Mouse (Mus musculus) stomach, embryonic 16.5 days (tissue): ENCODE measurements around the gene Morc1. TPM values are rescaled to one million over a fixed set of nuclear protein-coding genes. Genes with fewer than 3 reads are reported as not detected.

Source experiments
- ATAC-seq: fragments of 200-750 bp; cut with Nextera tagmentation; 2 replicates; pipeline ENCODE4 v1.8.0; 2017; ENCODE audit warnings: moderate number of reproducible peaks, moderate TSS enrichment; ENCODE audit not compliant: insufficient read depth, low FRiP score
- H3K27ac ChIP-seq: fragments of 300-500 bp; sonication (generic); 2 replicates; pipeline ENCODE4 v1.5.1; 2014; ENCODE audit warnings: low read length
- H3K27me3 ChIP-seq: fragments of 300-500 bp; sonication (generic); 2 replicates; pipeline ENCODE4 v1.6.1; 2014; ENCODE audit warnings: low read length, control low read depth, mixed read lengths; ENCODE audit not compliant: control insufficient read depth, insufficient read depth
- H3K36me3 ChIP-seq: fragments of 300-500 bp; sonication (generic); 2 replicates; pipeline ENCODE4 v1.6.1; 2014; ENCODE audit warnings: low read length; ENCODE audit not compliant: control insufficient read depth, insufficient read depth
- H3K4me1 ChIP-seq: fragments of 300-500 bp; sonication (generic); 2 replicates; pipeline ENCODE4 v1.6.1; 2014; ENCODE audit warnings: low read length, control low read depth, mixed read lengths; ENCODE audit not compliant: control insufficient read depth, insufficient read depth
- H3K4me2 ChIP-seq: fragments of 300-500 bp; sonication (generic); 2 replicates; pipeline ENCODE4 v1.6.1; 2014; ENCODE audit warnings: low read depth, low read length, mixed read lengths
- H3K4me3 ChIP-seq: fragments of 300-500 bp; sonication (generic); replicated peaks from 2 replicates; pipeline ENCODE4 v1.5.1; 2014; ENCODE audit warnings: mild to moderate bottlenecking, low read length
- H3K9ac ChIP-seq: fragments of 300-500 bp; sonication (generic); 2 replicates; pipeline ENCODE4 v1.6.1; 2014; ENCODE audit warnings: low read length
- H3K9me3 ChIP-seq: fragments of 300-500 bp; sonication (generic); replicated peaks from 2 replicates; pipeline ENCODE4 v1.6.1; 2016; ENCODE audit warnings: low read length, control low read depth; ENCODE audit not compliant: control insufficient read depth
- whole genome bisulfite sequencing: fragments of 180-500 bp; shearing (Covaris S2); extraction: QIAGEN DNeasy Blood & Tissue Kit; methylation state at CpG from one replicate; pipeline ENCODE4 v1.1.7; 2014; 5-methylcytosine and 5-hydroxymethylcytosine counted together
- polyA plus RNA-seq: library from polyadenylated mRNA; unstranded; fragments of >200 nt; fragmentation: Nextera tagmentation; extraction: Ambion mirVana; gene quantifications from 2 replicates; pipeline ENCODE4 v1.2.1, GENCODE M21; 2015

The Morc1 gene
- polyA plus RNA-seq, 1 experiment from 2014 or later: 0.04 TPM

GRCm38 (mm10) chr16:48608224-48608623, 177.2 kb downstream of the Morc1 start:
- no peak overlapping the region for H3K27ac ChIP-seq
- H3K27me3 ChIP-seq: no peaks in the 10 kb centered on the region
- H3K36me3 ChIP-seq: no peaks in the 10 kb centered on the region
- no peak overlapping the region for H3K4me2 ChIP-seq
- H3K4me3 ChIP-seq: no peak overlapping the region
- ATAC-seq: no peak
- H3K9me3 ChIP-seq: no peaks in the 10 kb centered on the region
- H3K9ac ChIP-seq: no peak overlapping the region
- WGBS: 94% methylated on average over 3 of the region's 3 CpGs
- peaks cover 7% of the 10 kb centered on the region; the same call in 1 of the 2 replicates for H3K4me1 ChIP-seq

GRCm38 (mm10) chr16:48610866-48611265, 179.8 kb downstream of the Morc1 start:
- no peak overlapping the region for H3K27ac ChIP-seq
- no peaks in the 10 kb centered on the region for H3K27me3 ChIP-seq
- WGBS: 26% methylated on average over 1 of the region's 1 CpGs
- no peak for ATAC-seq
- no peak overlapping the region for H3K4me3 ChIP-seq
- H3K9me3 ChIP-seq: no peaks in the 10 kb centered on the region
- no peaks in the 10 kb centered on the region for H3K4me1 ChIP-seq
- H3K4me2 ChIP-seq: no peak overlapping the region
- H3K9ac ChIP-seq: no peak overlapping the region
- no peaks in the 10 kb centered on the region for H3K36me3 ChIP-seq

- no peaks in the 10 kb centered on the region for H3K36me3 ChIP-seq
- no peaks in the 10 kb centered on the region for H3K4me1 ChIP-seq
- no peaks in the 10 kb centered on the region for H3K27me3 ChIP-seq
- H3K9me3 ChIP-seq: no peaks in the 10 kb centered on the region
- no peak overlapping the region for H3K4me3 ChIP-seq
- H3K9ac ChIP-seq: no peak overlapping the region
- 84% methylated on average over 2 of the region's 2 CpGs for WGBS
- no peak for ATAC-seq
- H3K4me2 ChIP-seq: no peak overlapping the region
- H3K27ac ChIP-seq: no peak overlapping the region; the same call in 1 of the 2 replicates
Measured at GRCm38 (mm10) chr16:48611436-48611835, 180.4 kb downstream of the Morc1 start.

- 42% methylated on average over 1 of the region's 1 CpGs for WGBS
- ATAC-seq: no peak
Measured at GRCm38 (mm10) chr16:48613783-48614182, 182.7 kb downstream of the Morc1 start.

GRCm38 (mm10) chr16:48620510-48620909, 189.5 kb downstream of the Morc1 start:
- Histone ChIP-seq H3K9me3 (no peaks in the 10 kb centered on the region), H3K4me2 (no peak overlapping the region), H3K36me3 (no peaks in the 10 kb centered on the region), H3K27me3 (no peaks in the 10 kb centered on the region), H3K4me3 (no peak overlapping the region), H3K9ac (no peak overlapping the region), H3K4me1 (no peaks in the 10 kb centered on the region), H3K27ac (no peak overlapping the region)
- WGBS: 63% methylated on average over 8 of the region's 8 CpGs
- ATAC-seq: no peak

More at GRCm38 (mm10) chr16:48613783-48614182, 182.7 kb downstream of the Morc1 start:
- H3K27ac ChIP-seq: no peak overlapping the region
- H3K36me3 ChIP-seq: no peaks in the 10 kb centered on the region
- H3K9me3 ChIP-seq: no peaks in the 10 kb centered on the region
- H3K4me3 ChIP-seq: no peak overlapping the region
- H3K9ac ChIP-seq: no peak overlapping the region
- H3K4me1 ChIP-seq: no peaks in the 10 kb centered on the region
- H3K27me3 ChIP-seq: no peaks in the 10 kb centered on the region
- H3K4me2 ChIP-seq: no peak overlapping the region

GRCm38 (mm10) chr16:48621019-48621418, 190.0 kb downstream of the Morc1 start:
- no peak overlapping the region for H3K4me2 ChIP-seq
- no peaks in the 10 kb centered on the region for H3K27me3 ChIP-seq
- no peak overlapping the region for H3K9ac ChIP-seq
- 29% methylated on average over 2 of the region's 2 CpGs for WGBS
- H3K4me3 ChIP-seq: no peak overlapping the region
- H3K36me3 ChIP-seq: no peaks in the 10 kb centered on the region
- no peak for ATAC-seq
- H3K9me3 ChIP-seq: no peaks in the 10 kb centered on the region
- no peak overlapping the region for H3K27ac ChIP-seq
- H3K4me1 ChIP-seq: no peaks in the 10 kb centered on the region

GRCm38 (mm10) chr16:48623447-48623846, 192.4 kb downstream of the Morc1 start:
- ATAC-seq: no peak
- Histone ChIP-seq H3K4me2 (no peak overlapping the region), H3K9ac (no peak overlapping the region), H3K27me3 (no peaks in the 10 kb centered on the region), H3K4me1 (no peaks in the 10 kb centered on the region), H3K27ac (no peak overlapping the region), H3K36me3 (no peaks in the 10 kb centered on the region), H3K4me3 (no peak overlapping the region), H3K9me3 (no peaks in the 10 kb centered on the region)
- WGBS: 74% methylated on average over 1 of the region's 1 CpGs

- 73% methylated on average over 3 of the region's 3 CpGs for WGBS
- no peak overlapping the region for H3K4me2 ChIP-seq
- no peak for ATAC-seq
- H3K4me3 ChIP-seq: no peak overlapping the region
- no peaks in the 10 kb centered on the region for H3K9me3 ChIP-seq
- H3K9ac ChIP-seq: no peak overlapping the region
- H3K27me3 ChIP-seq: no peaks in the 10 kb centered on the region
- no peaks in the 10 kb centered on the region for H3K4me1 ChIP-seq
- H3K36me3 ChIP-seq: no peaks in the 10 kb centered on the region
- no peak overlapping the region for H3K27ac ChIP-seq
Measured at GRCm38 (mm10) chr16:48626186-48626585, 195.1 kb downstream of the Morc1 start.

GRCm38 (mm10) chr16:48627296-48627695, 196.3 kb downstream of the Morc1 start:
- Histone ChIP-seq H3K4me3 (no peak overlapping the region), H3K4me1 (no peaks in the 10 kb centered on the region), H3K9me3 (no peaks in the 10 kb centered on the region), H3K27me3 (no peaks in the 10 kb centered on the region), H3K9ac (no peak overlapping the region), H3K27ac (no peak overlapping the region), H3K36me3 (no peaks in the 10 kb centered on the region), H3K4me2 (no peak overlapping the region)
- WGBS: 86% methylated on average over 3 of the region's 3 CpGs
- no peak for ATAC-seq

GRCm38 (mm10) chr16:48629710-48630109, 198.7 kb downstream of the Morc1 start:
- Histone ChIP-seq H3K4me3 (no peak overlapping the region), H3K4me1 (no peaks in the 10 kb centered on the region), H3K27ac (no peak overlapping the region)

More at GRCm38 (mm10) chr16:48629710-48630109, 198.7 kb downstream of the Morc1 start:
- no peak for ATAC-seq
- H3K9ac ChIP-seq: no peak overlapping the region
- no peak overlapping the region for H3K4me2 ChIP-seq
- no peaks in the 10 kb centered on the region for H3K27me3 ChIP-seq
- 67% methylated on average over 5 of the region's 5 CpGs for WGBS
- no peaks in the 10 kb centered on the region for H3K9me3 ChIP-seq
- H3K36me3 ChIP-seq: no peaks in the 10 kb centered on the region
